8 mouse cellular contexts compared by ENCODE assay signal in the genomic region with DNA sequence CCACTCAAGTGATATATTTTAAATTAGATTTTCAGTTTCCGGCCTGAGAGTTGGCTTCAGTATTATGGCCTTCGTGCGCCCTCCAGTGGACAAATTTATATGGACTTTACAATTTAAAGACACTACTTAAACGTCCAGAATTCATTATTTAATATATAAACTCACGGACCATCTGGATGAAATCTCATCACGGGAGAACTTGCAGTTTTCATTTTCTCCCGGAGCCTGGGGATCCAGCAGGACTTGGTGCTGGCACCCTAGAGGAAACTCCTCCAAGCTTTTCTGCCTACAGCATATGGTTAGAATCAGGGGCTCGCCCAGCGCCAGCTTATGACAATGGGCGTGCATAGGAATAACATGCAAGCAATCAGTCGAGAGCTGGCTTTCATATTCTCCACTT.
A peak's percentile ranks its signal among the peaks of the same experiment; 100 is the strongest.
DNase-seq lines count a peak whose midpoint lies in the region; ATAC-seq and TF ChIP-seq lines count a peak whose summit lies in the region.

No protein-coding gene starts in this region.

- no peaks in the 10 kb centered on the region for H3K9me3 ChIP-seq in ES-E14 (ENCODE audit: control insufficient read depth, insufficient read depth, low read depth, low read length)
- H3K9me3 ChIP-seq in embryonic facial prominence, embryonic 15.5 days (replicated peaks), result no peaks in the 10 kb centered on the region
- H3K9me3 ChIP-seq in hindbrain, embryonic 16.5 days (ENCODE audit: control insufficient read depth, low read length), result no peaks in the 10 kb centered on the region

- H3K9ac ChIP-seq in ES-E14 (ENCODE audit: insufficient read depth, low read depth, low read length, poor library complexity, severe bottlenecking), result no peak overlapping the region
- no peak overlapping the region for H3K9ac ChIP-seq in embryonic facial prominence, embryonic 15.5 days
- no peak overlapping the region for H3K9ac ChIP-seq in hindbrain, embryonic 16.5 days (ENCODE audit: low read depth, low read length)

- WGBS in embryonic facial prominence, embryonic 15.5 days, result 13% methylated on average over 11 of the region's 11 CpGs
- 36% methylated on average over 11 of the region's 11 CpGs for WGBS in hindbrain, embryonic 16.5 days

- no peaks in the 10 kb centered on the region for H3K27me3 ChIP-seq in embryonic facial prominence, embryonic 15.5 days
- no peaks in the 10 kb centered on the region for H3K27me3 ChIP-seq in hindbrain, embryonic 16.5 days (replicated peaks; ENCODE audit: control insufficient read depth, insufficient read depth, low read length)
- no peaks in the 10 kb centered on the region for H3K27me3 ChIP-seq in myocyte (ENCODE audit: control insufficient read depth, insufficient read depth, insufficient read length)

- H3ac ChIP-seq in myocyte (ENCODE audit: control insufficient read depth, insufficient read length), result no peak overlapping the region

- DNase-seq in cerebellum, adult 9-10 months, result peak; percentile 22
- no peak for DNase-seq in cerebellum, adult 11-12 months
- peak; percentile 17 for DNase-seq in ES-E14 (ENCODE audit: low read depth, low spot score)
- DNase-seq in left cerebral cortex, adult 8-10 months (ENCODE audit: low spot score in 2 of 2), result peak; percentile 2 to 6
- no peak for DNase-seq in spleen, postnatal 10 days (ENCODE audit: low spot score in 2 of 2)

- ATAC-seq in embryonic facial prominence, embryonic 15.5 days (ENCODE audit: insufficient number of reproducible peaks, low FRiP score, low TSS enrichment, low read depth), result peak; percentile 77
- peak; percentile 80 for ATAC-seq in hindbrain, embryonic 16.5 days

- H3K4me2 ChIP-seq in embryonic facial prominence, embryonic 15.5 days (replicated peaks), result peak overlapping the region; percentile 47
- H3K4me2 ChIP-seq in hindbrain, embryonic 16.5 days (ENCODE audit: low read length), result peak overlapping the region; percentile 40
- H3K4me2 ChIP-seq in myocyte (ENCODE audit: low read depth), result peak overlapping the region; percentile 58

- H3K79me2 ChIP-seq in myocyte (ENCODE audit: control insufficient read depth, insufficient read depth), result no peaks in the 10 kb centered on the region

- H3K4me1 ChIP-seq in ES-E14 (ENCODE audit: control insufficient read depth in 2 of 2, insufficient read depth in 2 of 2, low read length in 2 of 2, poor library complexity in 1 of 2), result no peaks in the 10 kb centered on the region
- H3K4me1 ChIP-seq in embryonic facial prominence, embryonic 15.5 days, result no peaks in the 10 kb centered on the region
- H3K4me1 ChIP-seq in hindbrain, embryonic 16.5 days (ENCODE audit: control insufficient read depth, insufficient read depth, low read depth, low read length), result no peaks in the 10 kb centered on the region

- in situ Hi-C loops in ES-E14 (cut with MboI; ENCODE audit: low sequenced_read_pairs in 2 of 2, unreplicated experiment in 2 of 2), result no loop called here

- no peak for TF ChIP-seq POLR2A in myocyte (IDR thresholded peaks at IDR 0.05; ENCODE audit: insufficient read length, low read depth)

- H3K4me3 ChIP-seq in ES-E14 (ENCODE audit: insufficient read depth in 1 of 2, low read depth in 1 of 2, low read length in 2 of 2, poor library complexity in 1 of 2, severe bottlenecking in 1 of 2) (no peak overlapping the region), myocyte (no peak overlapping the region)
- H3K4me3 ChIP-seq in embryonic facial prominence, embryonic 15.5 days (replicated peaks), result peak overlapping the region; percentile 31
- peak overlapping the region; percentile 7; the same call in 1 of the 2 replicates for H3K4me3 ChIP-seq in hindbrain, embryonic 16.5 days (ENCODE audit: low read length)

- H3K36me3 ChIP-seq in ES-E14 (ENCODE audit: control insufficient read depth, insufficient read depth, low read length, poor library complexity, severe bottlenecking) (no peaks in the 10 kb centered on the region), myocyte (ENCODE audit: control insufficient read depth, insufficient read depth) (no peaks in the 10 kb centered on the region)
- H3K36me3 ChIP-seq in embryonic facial prominence, embryonic 15.5 days, result no peaks in the 10 kb centered on the region
- H3K36me3 ChIP-seq in hindbrain, embryonic 16.5 days (ENCODE audit: control insufficient read depth, insufficient read depth, low read length), result no peaks in the 10 kb centered on the region

- no peak overlapping the region for H3K27ac ChIP-seq in ES-E14 (ENCODE audit: insufficient read depth, low read depth, low read length, poor library complexity, severe bottlenecking)
- H3K27ac ChIP-seq in embryonic facial prominence, embryonic 15.5 days (replicated peaks), result peak overlapping the region; percentile 71
- H3K27ac ChIP-seq in hindbrain, embryonic 16.5 days (ENCODE audit: low read depth, low read length), result no peak overlapping the region

TF ChIP-seq in ES-E14, 5 proteins besides CTCF, POLR2A, EP300 and RAD21:
- no peak for TF ChIP-seq MAFK (IDR thresholded peaks at IDR 0.05; ENCODE audit: insufficient read depth, low read depth, low read length)
- TF ChIP-seq CHD2 (IDR thresholded peaks at IDR 0.05; ENCODE audit: low read depth, low read length), result no peak
- no peak for TF ChIP-seq HCFC1 (IDR thresholded peaks at IDR 0.05; ENCODE audit: borderline replicate concordance, insufficient read depth, low read length)
- TF ChIP-seq ZNF384 (IDR thresholded peaks at IDR 0.05; ENCODE audit: low read depth, low read length), result no peak

TF ChIP-seq in myocyte, 11 proteins besides CTCF, POLR2A, EP300 and RAD21:
- TF ChIP-seq CEBPB (IDR thresholded peaks at IDR 0.05; ENCODE audit: insufficient read depth, poor library complexity, severe bottlenecking) (no peak), REST (IDR thresholded peaks at IDR 0.05; ENCODE audit: insufficient read depth, insufficient read length) (no peak), MYOG (IDR thresholded peaks at IDR 0.05; ENCODE audit: control insufficient read depth in 1 of 3, insufficient read depth in 1 of 3, insufficient read length in 2 of 3, low read depth in 2 of 3) (no peak), TCF12 (IDR thresholded peaks at IDR 0.05; ENCODE audit: insufficient read depth, poor library complexity, severe bottlenecking) (no peak), TCF3 (IDR thresholded peaks at IDR 0.05; ENCODE audit: insufficient read length, low read depth) (no peak), SRF (IDR thresholded peaks at IDR 0.05; ENCODE audit: control insufficient read depth, insufficient read length, low read depth) (no peak), MAX (IDR thresholded peaks at IDR 0.05; ENCODE audit: low read depth) (no peak), POLR2AphosphoS2 (IDR thresholded peaks at IDR 0.05; ENCODE audit: insufficient read length, low read depth) (no peak), USF1 (IDR thresholded peaks at IDR 0.05; ENCODE audit: low read depth) (no peak), E2F4 (IDR thresholded peaks at IDR 0.05; ENCODE audit: insufficient read depth) (no peak), MYOD1 (IDR thresholded peaks at IDR 0.05; ENCODE audit: control insufficient read depth in 1 of 3, insufficient read length in 2 of 3, low read depth in 2 of 3) (no peak)

Comparison
In these comparisons a context has a peak if more than half of its experiments do, and no peak if none do; other contexts are left out.
1. DNase-seq: peak in cerebellum, adult 9-10 months (single experiment), ES-E14 (single experiment) and left cerebral cortex, adult 8-10 months (2 of 2); none in cerebellum, adult 11-12 months (single experiment) and spleen, postnatal 10 days (0 of 2).
2. H3K4me3 ChIP-seq: peak in embryonic facial prominence, embryonic 15.5 days (single experiment) and hindbrain, embryonic 16.5 days (single experiment); none in ES-E14 (0 of 2) and myocyte (single experiment).
3. Peak in every context shown above with its lines, with median percentiles within 50 percentile points of each other: H3K4me2 ChIP-seq.